Mouse (Mus musculus) midbrain, embryonic 12.5 days (tissue): Measurements from ENCODE around the gene Cadps. TPM values are rescaled to one million over a fixed set of nuclear protein-coding genes. Genes with fewer than 3 reads are reported as not detected.
A peak's percentile ranks its signal among the peaks of the same experiment; 100 is the strongest.

Source experiments
- ATAC-seq: fragments of 200-750 bp; cut with Nextera tagmentation; 2 replicates; pipeline ENCODE4 v1.8.0; 2017; ENCODE audit warnings: low read depth, moderate TSS enrichment, moderate library complexity; ENCODE audit not compliant: low FRiP score
- H3K27ac ChIP-seq: fragments of 300-500 bp; sonication (generic); replicated peaks from 2 replicates; pipeline ENCODE4 v1.5.1; 2016; ENCODE audit warnings: mild to moderate bottlenecking
- H3K27me3 ChIP-seq: fragments of 300-500 bp; sonication (generic); 2 replicates; pipeline ENCODE4 v1.6.1; 2016; ENCODE audit warnings: mild to moderate bottlenecking
- H3K36me3 ChIP-seq: fragments of 300-500 bp; sonication (generic); 2 replicates; pipeline ENCODE4 v1.6.1; 2016
- H3K4me1 ChIP-seq: fragments of 300-500 bp; sonication (generic); 2 replicates; pipeline ENCODE4 v1.6.1; 2016
- H3K4me2 ChIP-seq: fragments of 300-500 bp; sonication (generic); replicated peaks from 2 replicates; pipeline ENCODE4 v1.6.1; 2016; ENCODE audit warnings: mild to moderate bottlenecking, moderate library complexity
- H3K4me3 ChIP-seq: fragments of 300-500 bp; sonication (generic); 2 replicates; pipeline ENCODE4 v1.5.1; 2016; ENCODE audit warnings: mild to moderate bottlenecking
- H3K9ac ChIP-seq: fragments of 300-500 bp; sonication (generic); replicated peaks from 2 replicates; pipeline ENCODE4 v1.6.1; 2016; ENCODE audit warnings: mild to moderate bottlenecking, moderate library complexity
- H3K9me3 ChIP-seq: fragments of 300-500 bp; sonication (generic); 2 replicates; pipeline ENCODE4 v1.6.1; 2016; ENCODE audit warnings: mild to moderate bottlenecking
- WGBS: fragments of 180-500 bp; shearing (Covaris S2); methylation state at CpG from one replicate; pipeline ENCODE4 v1.1.7; 2016; 5-methylcytosine and 5-hydroxymethylcytosine counted together
- polyA plus RNA-seq: library from polyadenylated mRNA; unstranded; fragments of >200 nt; fragmentation: Nextera tagmentation; extraction: Ambion mirVana; gene quantifications from 2 replicates; pipeline ENCODE4 v1.2.1, GENCODE M21; 2016

Gene Cadps
- polyA plus RNA-seq, 1 experiment from 2014 or later: 15.0 TPM

GRCm38 (mm10) chr14:12541733-12542132 lies 281.1 kb downstream of the Cadps start:
- no peak for ATAC-seq
- no peak overlapping the region for H3K4me3 ChIP-seq
- 43% methylated on average over 2 of the region's 2 CpGs for WGBS

DNA sequence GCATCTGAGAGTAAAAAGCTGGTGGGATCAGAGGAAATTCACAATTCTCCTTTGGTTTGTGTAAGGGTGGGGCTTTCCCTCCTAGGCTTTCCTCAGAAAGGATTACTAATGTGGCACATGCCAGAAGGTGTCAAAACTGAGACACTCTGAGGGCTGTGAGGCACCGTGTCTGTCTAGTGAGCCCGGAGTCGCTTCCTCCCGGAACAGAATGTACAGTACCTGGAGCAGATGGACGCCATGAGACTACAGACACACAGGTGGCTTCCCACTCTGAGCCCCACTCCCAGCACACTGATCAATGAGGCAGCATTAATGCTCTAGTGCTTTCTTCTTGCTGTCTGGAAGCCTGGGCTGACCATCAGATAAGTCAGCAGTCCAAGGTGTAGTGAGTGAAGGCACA lies 283.8 kb downstream of the Cadps start:
- ATAC-seq: no peak
- Histone ChIP-seq H3K4me3 (no peak overlapping the region), H3K27me3 (peaks cover 3% of the 10 kb centered on the region; the same call in 1 of the 2 replicates), H3K9ac (no peak overlapping the region), H3K4me2 (no peak overlapping the region), H3K27ac (no peak overlapping the region), H3K4me1 (no peaks in the 10 kb centered on the region), H3K36me3 (no peaks in the 10 kb centered on the region), H3K9me3 (no peaks in the 10 kb centered on the region)
- WGBS: 86% methylated on average over 5 of the region's 5 CpGs

More at GRCm38 (mm10) chr14:12541733-12542132, 281.1 kb downstream of the Cadps start:
- Histone ChIP-seq H3K9ac (no peak overlapping the region), H3K4me2 (no peak overlapping the region), H3K27me3 (0 out of 2 replicates have a peak, but pooled peaks cover 3% of the 10 kb centered on the region), H3K27ac (no peak overlapping the region), H3K36me3 (peaks cover 8% of the 10 kb centered on the region), H3K9me3 (no peaks in the 10 kb centered on the region), H3K4me1 (no peaks in the 10 kb centered on the region)

DNA sequence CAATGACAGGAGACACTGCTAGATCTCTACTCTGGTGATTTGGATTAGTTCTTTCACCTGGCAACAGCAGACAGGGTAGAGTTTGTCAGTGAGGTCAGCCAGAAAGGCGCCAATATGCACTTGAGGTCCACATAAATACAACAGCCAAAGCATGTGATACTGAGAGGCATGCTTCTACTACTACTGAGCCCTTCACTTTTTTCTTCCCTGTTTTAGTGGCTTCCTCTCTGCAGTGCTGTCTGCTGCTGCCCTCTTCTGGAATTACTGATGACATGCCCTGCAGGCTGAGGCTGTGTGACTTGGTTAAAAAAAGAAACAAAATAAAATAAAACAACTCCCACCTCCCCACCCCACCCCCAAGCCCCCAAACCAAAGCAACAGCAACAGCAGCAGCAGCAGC lies 291.8 kb downstream of the Cadps start:
- WGBS: 16% methylated on average over 1 of the region's 1 CpGs
- H3K36me3 ChIP-seq: no peaks in the 10 kb centered on the region
- no peak overlapping the region for H3K4me3 ChIP-seq
- H3K27ac ChIP-seq: no peak overlapping the region
- H3K9ac ChIP-seq: no peak overlapping the region
- H3K4me1 ChIP-seq: no peaks in the 10 kb centered on the region; the same call in 1 of the 2 replicates
- no peak overlapping the region for H3K4me2 ChIP-seq
- peak; percentile 64; the same call in 1 of the 2 replicates for ATAC-seq
- H3K9me3 ChIP-seq: no peaks in the 10 kb centered on the region
- H3K27me3 ChIP-seq: peaks cover 36% of the 10 kb centered on the region

- whole genome bisulfite sequencing: 65% methylated on average over 3 of the region's 3 CpGs
- H3K4me3 ChIP-seq: no peak overlapping the region
- H3K4me1 ChIP-seq: no peaks in the 10 kb centered on the region; the same call in 1 of the 2 replicates
- H3K9me3 ChIP-seq: no peaks in the 10 kb centered on the region
- H3K27me3 ChIP-seq: peaks cover 36% of the 10 kb centered on the region
- H3K36me3 ChIP-seq: no peaks in the 10 kb centered on the region
- H3K27ac ChIP-seq: no peak overlapping the region
- no peak overlapping the region for H3K4me2 ChIP-seq
- ATAC-seq: peak; percentile 27
- no peak overlapping the region for H3K9ac ChIP-seq
Measured at GRCm38 (mm10) chr14:12530554-12530953, 292.3 kb downstream of the Cadps start.

- Histone ChIP-seq H3K4me3 (no peak overlapping the region), H3K36me3 (no peaks in the 10 kb centered on the region), H3K4me2 (peak overlapping the region; percentile 41), H3K9ac (0 out of 2 replicates have a peak overlapping the region, but pooled peaks have one; percentile 15), H3K4me1 (no peaks in the 10 kb centered on the region; the same call in 1 of the 2 replicates), H3K27me3 (peaks cover 36% of the 10 kb centered on the region), H3K9me3 (no peaks in the 10 kb centered on the region), H3K27ac (no peak overlapping the region)
- ATAC-seq: peak; percentile 62
- WGBS: 10% methylated on average over 11 of the region's 11 CpGs
Measured at GRCm38 (mm10) chr14:12529961-12530542, 292.8 kb downstream of the Cadps start.

DNA sequence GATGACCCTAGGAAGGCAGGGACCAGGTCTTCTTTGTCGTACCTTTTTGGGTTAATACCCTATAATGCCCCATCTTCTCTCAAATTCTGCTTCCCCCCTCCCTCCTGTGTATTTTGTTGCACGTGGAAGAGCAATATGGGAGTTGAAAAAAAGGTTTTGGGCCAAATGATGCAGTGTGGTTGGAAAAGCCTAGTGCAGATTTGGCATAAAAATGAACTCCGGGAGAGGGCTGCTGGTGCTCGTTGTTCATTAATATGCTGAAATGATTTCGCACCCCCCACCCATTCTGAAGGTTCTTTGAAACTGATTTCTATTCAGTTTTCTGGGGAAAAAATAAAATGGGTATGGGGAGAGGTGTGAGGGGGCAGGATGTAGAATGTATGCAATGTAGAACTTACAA lies 295.6 kb downstream of the Cadps start:
- no peak overlapping the region for H3K4me3 ChIP-seq
- ATAC-seq: no peak
- H3K36me3 ChIP-seq: no peaks in the 10 kb centered on the region
- no peaks in the 10 kb centered on the region for H3K9me3 ChIP-seq
- WGBS: 82% methylated on average over 5 of the region's 5 CpGs
- no peaks in the 10 kb centered on the region; the same call in 1 of the 2 replicates for H3K4me1 ChIP-seq
- H3K27me3 ChIP-seq: peaks cover 36% of the 10 kb centered on the region
- no peak overlapping the region for H3K27ac ChIP-seq
- no peak overlapping the region for H3K9ac ChIP-seq
- H3K4me2 ChIP-seq: no peak overlapping the region

- H3K9me3 ChIP-seq: no peaks in the 10 kb centered on the region
- H3K27me3 ChIP-seq: no peaks in the 10 kb centered on the region
- no peaks in the 10 kb centered on the region for H3K36me3 ChIP-seq
- H3K4me1 ChIP-seq: no peaks in the 10 kb centered on the region
- H3K4me2 ChIP-seq: no peak overlapping the region
- 86% methylated on average over 7 of the region's 7 CpGs for WGBS
- H3K27ac ChIP-seq: no peak overlapping the region
- H3K4me3 ChIP-seq: no peak overlapping the region
- ATAC-seq: no peak
- H3K9ac ChIP-seq: no peak overlapping the region
Measured at GRCm38 (mm10) chr14:12507018-12507417, 315.9 kb downstream of the Cadps start.

DNA sequence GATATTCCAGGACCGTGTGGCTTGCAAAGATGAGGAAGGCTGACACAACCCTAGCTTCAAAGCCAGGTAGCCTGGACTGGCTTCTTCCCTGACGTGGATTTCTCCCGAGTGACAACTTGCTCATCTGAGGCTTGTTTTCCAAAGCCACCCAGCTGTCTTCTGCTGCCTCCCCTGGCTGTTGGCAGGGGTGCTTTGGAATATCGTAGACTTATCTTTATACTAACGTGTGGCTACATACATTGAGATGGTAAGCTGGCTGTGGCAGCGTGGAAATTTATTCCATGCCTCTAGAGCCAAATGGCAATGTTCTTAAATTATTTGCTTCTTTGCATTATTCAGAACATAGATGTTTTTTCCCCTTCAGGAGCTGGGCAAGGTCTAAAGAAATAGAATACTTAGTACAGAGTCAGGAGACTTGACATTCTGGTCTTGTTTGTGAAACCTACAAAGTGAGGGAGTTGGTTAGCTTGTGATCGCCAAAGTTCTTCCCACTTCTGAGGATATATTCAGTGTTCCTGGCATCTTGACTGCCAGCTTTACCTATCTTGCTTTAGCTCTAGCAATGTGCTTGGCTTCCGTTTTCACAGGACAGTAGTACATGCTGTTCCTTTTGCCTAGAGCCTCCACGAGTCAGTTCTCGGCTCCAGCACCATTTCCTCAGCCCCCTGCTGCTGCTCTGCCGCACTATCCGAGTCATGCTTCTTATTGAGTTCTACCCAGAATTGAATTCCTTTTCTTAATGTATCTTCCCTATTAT lies 318.5 kb downstream of the Cadps start:
- WGBS: 80% methylated on average over 12 of the region's 12 CpGs

GRCm38 (mm10) chr14:12462206-12462605 lies 360.7 kb downstream of the Cadps start:
- H3K27ac ChIP-seq: no peak overlapping the region
- no peaks in the 10 kb centered on the region for H3K27me3 ChIP-seq
- H3K4me3 ChIP-seq: no peak overlapping the region
- H3K4me2 ChIP-seq: no peak overlapping the region
- WGBS: 84% methylated on average over 4 of the region's 4 CpGs
- no peaks in the 10 kb centered on the region for H3K9me3 ChIP-seq
- ATAC-seq: no peak
- no peak overlapping the region for H3K9ac ChIP-seq
- H3K4me1 ChIP-seq: 0 out of 2 replicates have a peak, but pooled peaks cover 3% of the 10 kb centered on the region
- no peaks in the 10 kb centered on the region for H3K36me3 ChIP-seq

More for the DNA sequence above, 318.5 kb downstream of the Cadps start:
- H3K9me3 ChIP-seq: no peaks in the 10 kb centered on the region
- ATAC-seq: no peak
- no peak overlapping the region for H3K27ac ChIP-seq
- H3K27me3 ChIP-seq: no peaks in the 10 kb centered on the region
- H3K36me3 ChIP-seq: no peaks in the 10 kb centered on the region
- no peaks in the 10 kb centered on the region for H3K4me1 ChIP-seq
- no peak overlapping the region for H3K4me2 ChIP-seq
- H3K4me3 ChIP-seq: no peak overlapping the region
- no peak overlapping the region for H3K9ac ChIP-seq

DNA sequence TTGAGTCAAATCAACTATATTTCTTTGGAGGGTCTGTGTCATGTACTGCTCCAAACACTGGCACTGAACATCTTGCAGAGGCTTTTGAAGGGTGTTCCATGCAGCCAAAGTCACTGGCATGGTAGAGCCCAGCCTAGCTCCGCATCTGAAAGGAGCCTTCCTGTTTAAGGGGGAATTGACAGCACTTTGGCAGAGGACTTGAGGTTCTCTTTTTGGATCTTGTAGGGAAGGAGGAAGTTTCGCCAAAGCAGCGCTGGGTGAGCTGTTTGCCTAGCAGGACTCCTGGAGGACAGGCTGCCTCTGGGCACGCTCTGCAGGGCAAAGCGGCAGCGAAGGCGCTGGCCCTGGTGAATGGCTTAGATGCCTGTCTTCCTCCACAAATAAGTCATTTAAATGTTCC lies 363.2 kb downstream of the Cadps start:
- no peak overlapping the region for H3K4me3 ChIP-seq
- no peak overlapping the region for H3K9ac ChIP-seq
- no peaks in the 10 kb centered on the region for H3K9me3 ChIP-seq
- WGBS: 51% methylated on average over 7 of the region's 7 CpGs
- ATAC-seq: no peak
- H3K4me2 ChIP-seq: no peak overlapping the region
- 0 out of 2 replicates have a peak overlapping the region, but pooled peaks have one; percentile 3 for H3K27ac ChIP-seq
- 0 out of 2 replicates have a peak, but pooled peaks cover 6% of the 10 kb centered on the region for H3K4me1 ChIP-seq
- H3K36me3 ChIP-seq: no peaks in the 10 kb centered on the region
- no peaks in the 10 kb centered on the region for H3K27me3 ChIP-seq

- Histone ChIP-seq H3K4me2 (no peak overlapping the region), H3K27ac (no peak overlapping the region), H3K36me3 (0 out of 2 replicates have a peak, but pooled peaks cover 3% of the 10 kb centered on the region), H3K4me1 (0 out of 2 replicates have a peak, but pooled peaks cover 6% of the 10 kb centered on the region), H3K9me3 (no peaks in the 10 kb centered on the region), H3K4me3 (no peak overlapping the region), H3K9ac (no peak overlapping the region), H3K27me3 (no peaks in the 10 kb centered on the region)
- 84% methylated on average over 8 of the region's 8 CpGs for WGBS
- no peak for ATAC-seq
Measured at GRCm38 (mm10) chr14:12455064-12455591, 367.8 kb downstream of the Cadps start.

GRCm38 (mm10) chr14:12450807-12451206 lies 372.1 kb downstream of the Cadps start:
- H3K36me3 ChIP-seq: 0 out of 2 replicates have a peak, but pooled peaks cover 3% of the 10 kb centered on the region
- H3K9me3 ChIP-seq: no peaks in the 10 kb centered on the region
- WGBS: 75% methylated on average over 3 of the region's 3 CpGs
- H3K4me2 ChIP-seq: no peak overlapping the region
- ATAC-seq: no peak
- 0 out of 2 replicates have a peak, but pooled peaks cover 3% of the 10 kb centered on the region for H3K4me1 ChIP-seq
- H3K27ac ChIP-seq: no peak overlapping the region
- no peak overlapping the region for H3K4me3 ChIP-seq
- H3K9ac ChIP-seq: no peak overlapping the region
- H3K27me3 ChIP-seq: no peaks in the 10 kb centered on the region
